Mouse (Mus musculus) gastrocnemius, postnatal 4 days (tissue): ENCODE data around the gene Cd163. TPM values are rescaled to one million over a fixed set of nuclear protein-coding genes. Genes with fewer than 3 reads are reported as not detected.
"Not testable (repeated sequence)": the region's sequence is repeated elsewhere in the genome, so short reads cannot be mapped to it uniquely, and the experiment has no call there.

Source experiments
- DNase-seq, 2 experiments: peaks; one replicate each; pipeline ENCODE4 v3.0.0; 2021 to 2022; ENCODE audit warnings: low spot score in 2 of 2, mixed read lengths in 2 of 2
- long read RNA-seq, 2 experiments: library from polyadenylated mRNA; stranded (forward); transcript quantifications; one replicate each; pipeline ENCODE4 v2.0.0; 2021
- total RNA-seq, 2 experiments: library from RNA; stranded (reverse); gene quantifications; 2 replicates each; pipeline ENCODE4 v1.2.3; 2021

Cd163 gene
- 10 to 100 TPM; 12.7 to 14.1 TPM for total RNA-seq
- long read RNA-seq, experiment 1, full-length matches to known transcripts: 8 of 13 reads
- long read RNA-seq, experiment 1, partial matches to known transcripts: 1 of 13 reads
- long read RNA-seq, experiment 1, other reads (novel, unspliced or antisense): 4 of 13 reads
- long read RNA-seq, experiment 2, full-length matches to known transcripts: 8 of 12 reads
- long read RNA-seq, experiment 2, partial matches to known transcripts: 3 of 12 reads
- long read RNA-seq, experiment 2, other reads (novel, unspliced or antisense): 1 of 12 reads

GRCm38 (mm10) chr6:124304356-124304755 lies at the start of gene Cd163:
TSS of gene Cd163 (plus strand) at chr6:124304656.
- no peak for DNase-seq

DNA sequence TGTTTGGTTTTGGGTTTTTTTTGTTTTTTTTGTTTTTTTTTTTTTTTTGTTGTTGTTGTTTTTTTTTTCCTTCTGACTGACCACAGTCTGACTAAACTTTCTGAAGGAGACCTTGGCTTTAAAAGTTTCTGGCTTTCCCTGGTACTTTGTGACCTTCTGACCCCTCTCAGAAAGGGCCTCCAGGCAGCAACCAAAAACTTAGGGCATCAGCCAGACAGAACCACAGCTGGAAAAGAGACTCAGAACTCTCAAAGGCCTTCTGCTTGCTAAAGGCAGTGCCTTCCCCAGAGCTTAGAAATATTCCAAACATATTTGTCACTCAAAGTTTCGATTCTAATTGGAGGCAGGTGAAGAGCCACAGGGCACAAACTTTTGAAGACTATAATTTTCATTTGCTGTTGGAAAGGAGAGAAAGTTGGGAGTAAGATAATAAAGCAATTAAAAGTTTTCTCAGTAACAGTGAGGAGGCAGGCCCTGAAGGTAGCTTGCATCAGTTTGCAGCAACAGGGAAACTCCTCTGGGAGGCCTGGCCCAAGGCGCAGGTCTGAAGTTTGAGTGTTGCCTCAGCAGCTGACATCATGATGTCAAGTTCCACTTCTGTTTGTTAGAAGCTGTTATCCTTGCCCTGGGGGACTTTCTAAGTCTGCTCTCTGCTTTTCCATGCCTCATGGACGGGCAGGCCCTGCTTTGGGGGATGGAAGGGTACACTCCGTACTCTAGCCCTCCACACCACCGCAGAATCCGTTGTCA lies 48.6 kb upstream of the Cd163 start:
- no peak for DNase-seq

DNA sequence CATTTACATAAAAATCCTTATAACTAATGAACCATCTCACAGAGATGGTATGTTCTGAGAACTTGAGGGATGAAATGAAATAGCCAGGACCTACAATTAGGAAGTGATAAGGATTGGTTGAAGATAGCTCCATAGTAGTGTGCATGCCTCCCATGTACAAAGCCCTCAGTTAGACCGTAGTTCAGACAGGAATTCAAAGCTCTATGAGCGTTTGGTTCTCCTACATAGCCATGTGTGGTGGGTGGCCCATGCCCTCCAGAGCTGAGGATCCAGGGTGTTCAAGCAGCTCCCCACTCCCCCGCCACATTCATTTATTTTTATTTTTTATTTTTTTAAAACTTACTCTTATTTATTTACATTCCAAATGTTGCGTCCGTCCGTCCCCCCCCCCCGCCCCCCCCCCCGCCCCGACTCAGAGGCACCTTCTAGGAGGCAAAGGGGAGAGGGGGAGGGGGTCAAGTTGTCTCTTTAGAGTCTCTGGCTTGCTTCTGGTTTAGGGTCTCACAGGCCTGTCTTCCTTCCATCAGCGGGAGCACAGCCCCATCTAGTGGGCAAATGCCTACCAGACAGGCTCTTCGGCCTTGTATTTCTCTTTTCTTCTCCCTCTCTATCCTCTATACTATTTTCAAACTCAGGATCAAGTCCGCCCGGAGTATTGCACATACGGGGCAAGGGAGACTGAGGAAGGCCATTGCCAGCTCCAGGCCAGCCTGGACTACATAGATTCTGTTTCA lies 44.1 kb upstream of the Cd163 start:
- peak in 1 of 2 experiments; percentile 55 for DNase-seq

- peak; percentile 46 to 71 for DNase-seq
These were observed 41.8 kb upstream of the Cd163 start for GRCm38 (mm10) chr6:124262696-124263095.

GRCm38 (mm10) chr6:124273231-124273880 lies 31.1 kb upstream of the Cd163 start:
- DNase-seq: no peak

GRCm38 (mm10) chr6:124277641-124278040 lies 26.8 kb upstream of the Cd163 start:
- DNase-seq: no peak

- DNase-seq: no peak
These were observed 26.2 kb upstream of the Cd163 start for GRCm38 (mm10) chr6:124278291-124278690.

DNA sequence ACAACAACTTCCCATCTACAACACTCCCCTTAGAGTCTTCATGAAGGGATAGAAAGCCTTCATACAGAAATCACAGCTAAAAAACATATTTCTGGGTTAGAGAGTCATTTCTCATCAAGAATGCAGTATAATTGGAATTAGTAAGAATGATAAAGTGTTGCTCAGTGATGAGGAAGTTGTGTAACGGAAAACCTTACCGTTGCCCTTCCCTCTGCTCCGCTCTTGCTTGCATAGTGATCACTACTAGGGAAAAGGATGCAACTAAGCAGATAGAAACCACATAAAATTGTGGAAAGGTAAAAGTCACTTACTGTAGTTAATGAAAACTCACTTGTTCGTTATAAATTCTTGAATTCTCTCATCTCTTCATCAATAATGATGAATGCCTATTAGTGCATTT lies 21.7 kb upstream of the Cd163 start:
- DNase-seq: no peak

DNA sequence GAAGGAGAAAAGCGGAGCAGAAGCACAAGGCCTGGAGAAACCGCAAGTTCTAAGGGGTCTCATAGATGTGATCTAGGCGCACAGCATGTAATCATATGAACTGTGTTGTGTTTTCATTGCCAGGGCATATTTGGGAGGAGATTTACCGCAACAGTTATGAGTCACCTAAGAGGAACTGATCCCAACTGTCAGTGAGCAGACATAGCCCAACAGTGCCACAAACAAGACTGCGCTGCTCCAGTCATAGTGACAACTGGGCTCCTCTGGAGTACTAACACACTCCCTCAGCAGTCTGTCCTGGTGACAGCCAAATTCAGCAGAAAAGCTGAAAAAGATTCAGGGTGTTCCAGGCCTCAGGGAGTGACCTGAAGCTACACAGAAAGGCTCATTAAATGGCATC lies 7.1 kb upstream of the Cd163 start:
- not testable (repeated sequence) for DNase-seq

GRCm38 (mm10) chr6:124301447-124302192 lies 2.8 kb upstream of the Cd163 start:
- no peak for DNase-seq

GRCm38 (mm10) chr6:124308935-124309334 lies 4.5 kb downstream of the Cd163 start:
- DNase-seq: no peak

DNA sequence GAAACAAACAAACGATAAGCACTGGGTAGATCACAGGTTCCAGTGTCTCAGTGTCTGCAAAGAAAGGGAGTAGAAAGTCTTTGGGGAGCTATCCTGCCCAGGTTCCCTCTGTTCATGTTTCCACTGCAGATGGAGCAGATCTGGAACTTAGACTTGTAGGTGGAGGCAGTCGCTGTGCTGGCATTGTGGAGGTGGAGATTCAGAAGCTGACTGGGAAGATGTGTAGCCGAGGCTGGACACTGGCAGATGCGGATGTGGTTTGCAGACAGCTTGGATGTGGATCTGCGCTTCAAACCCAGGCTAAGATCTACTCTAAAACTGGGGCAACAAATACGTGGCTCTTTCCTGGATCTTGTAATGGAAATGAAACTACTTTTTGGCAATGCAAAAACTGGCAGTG lies 7.8 kb downstream of the Cd163 start:
- no peak for DNase-seq

GRCm38 (mm10) chr6:124320371-124320770 lies 15.9 kb downstream of the Cd163 start:
- DNase-seq: no peak

DNA sequence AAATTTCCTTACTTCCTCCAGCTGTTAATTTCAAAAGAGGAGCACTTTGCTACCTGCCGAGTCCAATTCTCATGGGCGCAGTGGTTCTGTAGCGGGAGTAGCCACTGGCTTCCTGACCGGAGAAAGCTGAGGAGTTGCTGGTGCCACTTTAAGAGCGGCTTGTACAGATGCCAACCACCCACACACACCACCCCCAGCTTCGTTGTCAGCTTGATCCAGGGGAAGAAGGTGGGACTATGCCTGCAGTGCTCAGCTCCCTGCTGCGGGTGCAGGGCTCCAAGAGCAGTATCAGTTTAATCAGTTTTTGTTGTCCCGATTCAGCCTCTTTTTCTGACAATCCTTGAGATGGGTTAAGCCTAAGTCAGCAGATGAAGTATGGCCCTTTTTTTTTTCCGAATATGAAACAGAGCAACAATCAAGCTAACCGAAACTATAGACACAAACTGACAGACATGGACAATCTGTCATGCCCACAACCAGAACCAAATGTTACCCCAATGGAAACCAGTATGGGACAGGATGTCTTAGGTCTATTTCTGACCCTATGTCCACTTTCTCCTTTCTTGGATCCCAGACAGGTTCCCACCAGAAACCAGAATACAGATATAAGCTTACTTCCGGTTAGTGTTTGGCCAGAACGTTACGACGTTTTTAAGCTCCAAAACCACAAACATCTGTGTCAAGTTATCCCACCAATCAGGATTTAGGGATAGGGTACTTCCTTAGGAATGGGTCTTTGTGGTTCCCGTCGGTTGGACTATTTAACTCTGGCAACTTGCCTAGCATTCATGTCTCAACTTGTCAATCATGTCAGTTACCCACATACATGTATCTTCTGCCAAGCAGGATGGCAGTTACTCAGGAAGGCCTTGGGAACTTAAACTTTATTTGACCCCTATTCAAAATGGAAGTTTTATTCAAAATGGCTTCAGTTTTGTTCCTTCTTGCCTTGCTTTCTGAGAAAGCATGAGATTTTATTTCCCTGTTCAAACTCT lies 17.3 kb downstream of the Cd163 start:
- DNase-seq: no peak

GRCm38 (mm10) chr6:124328394-124328991 lies 24.0 kb downstream of the Cd163 start:
- no peak for DNase-seq

- DNase-seq: no peak
These were observed 25.2 kb downstream of the Cd163 start for GRCm38 (mm10) chr6:124329622-124330021.

DNA sequence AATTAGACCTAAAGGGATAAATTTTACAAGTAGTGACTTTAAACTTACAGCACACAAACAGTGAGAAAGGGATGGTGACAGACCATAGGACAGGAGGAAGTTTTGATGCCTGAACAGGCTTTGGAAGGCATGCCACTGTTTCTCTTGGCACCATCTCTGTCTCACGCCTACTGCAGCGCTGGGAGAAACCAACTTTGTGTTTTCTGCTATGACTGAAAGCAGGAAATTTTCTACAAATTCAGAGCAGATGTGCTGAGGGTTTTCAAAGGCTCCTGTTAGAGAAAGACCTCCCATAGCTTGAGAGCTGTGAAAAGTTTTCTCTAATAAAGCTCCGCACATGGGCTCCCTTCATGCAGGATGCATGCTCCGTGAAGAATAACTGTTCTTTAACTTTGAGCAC lies 40.6 kb downstream of the Cd163 start:
- DNase-seq: no peak

DNA sequence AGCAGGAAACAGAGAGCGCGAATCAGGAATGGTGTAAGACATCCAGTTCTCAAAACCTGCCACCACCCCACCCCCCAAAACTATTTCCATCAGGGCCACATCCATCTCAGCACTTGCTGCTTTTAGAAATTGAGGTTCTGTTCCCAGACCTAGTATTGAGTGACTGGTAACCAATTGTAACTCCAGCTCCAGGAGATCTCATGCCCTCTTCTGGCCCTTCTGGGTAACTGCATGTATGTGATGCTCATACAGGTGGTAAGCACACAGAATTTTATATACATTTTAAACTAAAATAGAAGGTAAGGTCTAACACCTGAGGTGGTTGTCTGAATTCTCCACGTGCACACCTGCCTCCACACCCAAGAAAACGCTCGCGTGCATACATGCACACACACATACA lies 42.2 kb downstream of the Cd163 start:
- no peak for DNase-seq

DNA sequence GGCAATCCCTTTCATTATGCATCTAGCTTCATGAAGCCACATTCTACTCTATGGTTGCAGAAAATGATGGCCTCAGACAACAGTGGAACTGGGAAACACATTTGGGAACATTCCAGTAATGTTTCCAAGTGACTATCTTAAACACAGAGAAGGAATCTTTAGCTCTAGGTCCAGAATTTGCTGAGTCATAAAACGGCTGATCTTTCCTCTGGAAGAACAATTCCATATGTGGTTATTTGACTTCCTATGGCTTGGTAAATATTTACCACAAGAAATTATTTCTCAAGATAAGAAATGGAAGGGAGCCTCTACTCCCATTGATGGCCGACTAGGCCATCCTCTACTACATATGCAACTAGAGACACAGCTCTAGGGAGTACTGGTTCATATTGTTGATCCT lies 48.8 kb downstream of the Cd163 start:
- DNase-seq: no peak
